Mouse (Mus musculus) lung, postnatal 10 days (tissue): ENCODE results near the gene Slc25a44.

Experiments
- DNase-seq: peaks from one replicate; pipeline ENCODE4 v3.0.0; 2021

The Slc25a44 gene

GRCm38 (mm10) chr3:88365705-88366361, 59.1 kb downstream of the Slc25a44 start:
- no peak for DNase-seq

DNA sequence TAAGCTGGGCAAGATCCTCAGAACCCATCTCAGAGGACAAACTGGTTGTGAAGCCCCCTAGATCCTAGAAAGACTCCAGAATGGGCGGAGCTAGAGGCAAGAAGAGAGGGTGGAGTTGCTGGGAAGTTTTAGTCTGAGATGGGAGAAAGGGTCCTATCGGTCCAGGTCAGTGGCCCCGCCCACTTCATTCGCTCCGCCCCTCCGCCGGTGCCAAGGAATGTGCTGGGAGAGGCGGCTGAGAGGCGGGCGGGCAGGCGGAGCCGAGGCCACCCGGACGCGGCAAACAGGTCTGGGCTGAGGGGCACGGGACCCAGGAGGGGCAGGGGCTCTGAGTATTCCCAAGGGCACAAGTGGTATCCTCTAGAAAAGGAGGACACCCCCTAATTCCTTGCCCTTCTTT, 60.6 kb downstream of the Slc25a44 start, which contains the start of gene Paqr6:
Gene Paqr6 (plus strand): TSS at position 248 of the 400 bp plus-strand sequence.
- DNase-seq, result peak; percentile 93

- DNase-seq, result peak; percentile 51
Measured at GRCm38 (mm10) chr3:88363700-88364099, 61.2 kb downstream of the Slc25a44 start.

DNA sequence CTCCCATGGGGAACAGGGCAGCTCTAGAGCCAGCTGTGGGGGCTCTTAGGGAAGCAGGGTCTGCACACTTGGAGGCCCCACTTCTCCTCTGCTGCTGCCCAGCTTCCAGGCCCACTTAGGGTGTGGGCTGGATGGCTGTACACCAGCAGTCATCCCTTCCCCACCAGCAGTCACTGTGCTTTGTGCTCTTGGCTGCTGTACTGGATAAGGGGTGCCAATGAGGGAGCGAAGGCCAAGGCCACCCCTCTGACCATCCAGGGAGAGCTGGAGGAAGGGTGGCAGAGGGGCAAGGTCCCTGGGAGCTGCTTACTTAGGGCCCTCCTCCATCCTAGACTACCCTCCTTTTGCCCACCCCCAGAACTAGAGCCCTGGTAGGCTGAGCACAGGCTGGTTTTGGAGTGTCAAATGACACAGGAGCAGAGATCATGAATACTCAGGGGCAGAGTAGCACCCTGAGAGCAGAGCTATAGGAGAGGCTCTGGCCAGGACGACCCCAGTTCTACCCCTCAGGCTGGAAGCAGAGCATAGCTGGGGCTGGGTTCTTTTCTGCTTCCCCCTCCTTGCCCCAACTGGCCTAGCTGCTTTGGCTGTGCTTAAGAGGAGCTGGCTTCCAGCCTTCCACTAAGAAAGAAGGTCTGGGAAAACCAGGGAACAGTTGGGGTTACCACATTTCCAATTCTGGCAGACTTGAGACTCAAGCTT, 63.2 kb downstream of the Slc25a44 start:
- DNase-seq, result no peak

DNA sequence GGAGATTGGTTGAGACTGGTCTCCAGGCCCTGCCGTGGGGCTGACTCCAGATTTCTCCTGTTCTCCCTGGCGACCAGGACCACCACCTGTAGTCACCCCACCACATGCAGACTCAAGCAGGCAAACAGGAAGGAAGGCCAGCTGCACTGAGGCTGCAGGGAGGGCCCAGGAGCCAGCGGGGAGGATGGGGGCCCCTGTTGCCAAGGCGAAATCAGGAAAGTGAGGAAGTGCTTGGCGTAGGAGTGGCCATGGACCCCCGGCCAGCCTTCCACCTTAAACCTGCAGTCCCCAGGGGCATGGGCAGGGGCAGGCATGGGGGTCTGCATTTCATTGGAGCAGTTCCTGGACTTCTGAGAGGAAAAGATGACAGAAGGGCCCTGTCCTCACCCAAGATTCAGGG, 63.8 kb downstream of the Slc25a44 start:
- no peak for DNase-seq
